Mouse (Mus musculus): ENCODE results near the gene 4930404H24Rik.

Gene 4930404H24Rik

DNA sequence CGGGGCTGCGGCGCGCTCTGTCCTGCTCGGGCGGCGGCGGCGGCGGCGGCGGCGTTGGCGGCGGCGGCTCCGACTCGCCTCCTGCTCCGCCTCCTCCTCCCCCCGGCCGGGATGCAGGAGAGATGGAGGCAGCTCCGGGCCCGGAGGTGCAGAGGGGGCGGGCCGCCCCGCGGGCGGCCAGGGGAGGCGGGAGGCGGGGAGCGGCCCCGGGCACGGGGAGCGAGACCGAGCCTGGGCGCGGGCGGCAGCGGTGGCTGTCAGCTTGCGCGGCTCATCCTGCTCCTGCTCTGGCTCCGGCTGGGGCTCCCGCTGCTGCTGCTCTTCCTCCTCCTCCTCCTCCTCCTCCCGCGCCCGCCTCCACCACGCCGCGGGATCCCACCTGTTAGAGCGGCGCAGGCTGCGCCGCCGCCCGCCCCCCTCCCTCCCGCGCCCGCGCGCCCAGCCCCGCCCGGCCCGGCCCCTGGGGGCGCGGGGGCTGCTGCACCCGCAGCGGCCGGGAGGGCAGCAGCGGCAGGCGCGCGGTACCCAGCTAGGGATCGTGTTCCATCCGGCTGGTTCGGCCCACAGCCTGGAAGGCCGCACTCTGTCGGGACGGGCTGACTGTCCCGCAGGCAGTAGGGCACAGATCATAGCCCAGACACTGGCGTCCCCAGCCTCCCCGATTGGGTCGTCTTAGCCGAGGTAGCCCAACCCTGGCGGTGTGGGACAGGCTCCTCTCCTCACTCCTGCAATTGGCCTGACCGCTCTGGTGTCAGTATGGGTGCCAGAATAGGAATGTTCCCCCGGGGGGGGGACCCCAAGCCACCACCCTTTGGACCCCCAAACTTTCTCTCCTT is 37.6 kb downstream of the 4930404H24Rik start, which contains the start of gene Nol4l:
TSS of gene Nol4l (minus strand) at position 41 of the 836 bp plus-strand sequence.
- no peak for DNase-seq (ENCODE audit: extremely low spot score, low read depth, low spot score)

DNA sequence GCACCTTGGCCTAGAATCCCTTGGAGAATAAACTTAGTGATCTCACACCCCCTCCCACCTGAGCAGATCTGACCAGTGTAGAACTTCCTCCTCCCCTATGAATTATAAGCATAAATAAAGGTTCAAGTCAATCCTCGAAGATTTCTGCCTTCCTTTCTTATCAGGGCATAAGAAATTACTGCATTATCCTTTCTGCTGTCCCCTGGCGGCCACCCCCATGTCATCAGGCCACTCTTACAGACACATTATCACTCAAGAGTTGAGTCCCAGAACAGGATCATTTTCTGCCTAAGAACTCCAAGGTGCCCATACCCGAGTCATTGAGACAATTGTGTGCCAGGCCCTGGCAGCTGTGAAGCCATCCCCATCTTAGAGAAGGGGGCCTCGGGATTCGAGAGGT is 38.4 kb downstream of the 4930404H24Rik start:
- no peak for DNase-seq (ENCODE audit: extremely low spot score, low read depth, low spot score)

DNA sequence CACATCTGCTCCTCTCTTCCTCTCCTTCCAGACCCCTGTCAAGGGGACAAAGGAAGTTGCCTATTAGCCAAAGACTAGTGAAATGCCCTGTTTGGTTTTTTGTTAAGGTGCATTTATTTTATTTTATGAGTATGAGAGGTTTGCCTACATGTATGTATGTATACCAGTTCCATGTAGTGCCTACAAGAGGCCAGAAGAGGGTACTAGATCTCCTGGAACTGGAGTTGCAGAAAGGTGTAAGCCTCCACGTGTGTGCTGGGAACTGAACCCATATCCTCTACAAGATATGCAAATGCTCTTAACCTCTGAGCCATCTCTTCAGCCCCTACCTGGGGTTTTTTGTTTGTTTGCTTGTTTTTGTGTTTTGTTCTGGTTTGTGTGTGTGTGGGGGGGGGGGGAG is 41.4 kb downstream of the 4930404H24Rik start:
- DNase-seq (ENCODE audit: extremely low spot score, low read depth, low spot score), result no peak

DNA sequence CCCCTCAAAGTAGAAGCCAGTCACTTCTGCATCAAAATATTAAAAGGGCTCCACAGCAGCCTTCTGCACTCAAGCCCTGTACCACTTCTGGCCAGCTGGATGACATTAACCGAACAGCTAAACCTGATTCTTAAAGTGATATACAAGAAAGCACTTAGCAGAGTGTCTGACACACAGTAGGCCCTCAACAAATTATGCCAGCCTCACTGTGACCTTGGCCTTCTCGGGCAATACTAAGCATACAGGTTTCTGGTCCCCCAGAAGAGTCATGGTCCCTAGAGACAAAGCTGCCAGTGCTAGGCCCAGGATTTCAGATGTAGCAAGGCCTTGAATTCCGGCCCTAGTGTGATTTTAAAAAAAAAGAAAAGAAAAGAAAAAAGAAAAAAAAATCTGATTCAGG is 46.3 kb downstream of the 4930404H24Rik start:
- no peak for DNase-seq (ENCODE audit: extremely low spot score, low read depth, low spot score)

DNA sequence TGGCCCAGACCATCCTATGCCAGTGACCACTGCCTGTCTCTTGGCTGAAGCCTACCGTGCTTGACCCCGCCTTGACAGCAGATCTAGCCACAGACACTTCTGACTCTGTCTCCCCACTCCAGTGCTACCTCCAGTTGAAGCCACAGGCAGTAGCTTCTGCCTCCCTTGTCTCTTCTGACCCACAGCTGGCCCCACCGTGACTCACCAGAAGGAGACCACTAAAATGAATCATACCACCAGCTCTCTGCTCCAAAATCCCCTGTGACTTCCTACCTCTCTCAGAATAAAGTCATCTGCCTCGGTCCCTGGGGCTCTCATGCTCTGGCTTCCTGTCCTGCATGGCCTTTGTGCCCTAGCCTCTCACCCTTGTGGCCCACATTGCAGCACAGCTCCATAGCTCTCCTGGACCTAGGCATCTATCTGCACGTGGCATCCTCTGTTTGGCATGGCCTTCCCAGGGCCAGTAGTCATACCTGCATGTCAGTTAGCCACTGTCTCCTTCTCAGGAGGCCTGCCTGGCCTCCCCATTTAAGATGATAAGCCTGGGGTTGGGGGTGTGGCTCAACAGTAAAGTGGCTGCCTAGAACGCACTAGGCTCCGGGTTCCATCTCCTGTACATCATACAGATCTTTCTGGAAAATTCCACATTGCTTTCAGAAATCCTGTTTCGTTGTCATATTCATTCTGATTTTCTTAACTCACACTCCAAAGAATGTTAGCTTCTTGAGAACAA is 50.5 kb downstream of the 4930404H24Rik start:
- DNase-seq (ENCODE audit: extremely low spot score, low read depth, low spot score), result no peak
